Mouse (Mus musculus) MEL (cell line): ENCODE data around the gene Nudc. TPM values are rescaled to one million over a fixed set of nuclear protein-coding genes. Genes with fewer than 3 reads are reported as not detected.

Source experiments
- DNase-seq: peaks from one replicate; pipeline ENCODE4 v3.0.0; 2011; ENCODE audit warnings: low read depth, low spot score
- H3K27ac ChIP-seq: 2 replicates; pipeline ENCODE4 v1.5.1; 2012; ENCODE audit warnings: low read depth, mild to moderate bottlenecking, control low read depth, low read length, moderate library complexity; ENCODE audit not compliant: control insufficient read depth
- H3K27me3 ChIP-seq, 2 experiments: fragments of 150-350 bp in 1 of 2; sonication (generic) in 1 of 2; 2 replicates each; pipeline ENCODE4 v1.6.1; 2012; ENCODE audit warnings: low read length in 2 of 2, mild to moderate bottlenecking in 2 of 2, improper control_type of control experiment in 1 of 2, moderate library complexity in 1 of 2; ENCODE audit not compliant: insufficient read depth in 2 of 2, control insufficient read depth in 1 of 2
- H3K36me3 ChIP-seq, 2 experiments: 2 replicates each; pipeline ENCODE4 v1.6.1; 2012 to 2014; ENCODE audit warnings: low read length in 2 of 2, improper control_type of control experiment in 1 of 2, inconsistent platforms in 1 of 2, mild to moderate bottlenecking in 1 of 2; ENCODE audit not compliant: insufficient read depth in 2 of 2, control insufficient read depth in 1 of 2
- H3K4me1 ChIP-seq, 2 experiments: fragments of 150-350 bp in 1 of 2; sonication (generic) in 1 of 2; 2 replicates each; pipeline ENCODE4 v1.6.1; 2012; ENCODE audit warnings: low read length in 2 of 2, improper control_type of control experiment in 1 of 2, mild to moderate bottlenecking in 1 of 2; ENCODE audit not compliant: insufficient read depth in 2 of 2, control insufficient read depth in 1 of 2
- H3K4me3 ChIP-seq, 2 experiments: fragments of 150-350 bp in 1 of 2; sonication (generic) in 1 of 2; 2 replicates each; pipeline ENCODE4 v1.5.1; 2012; ENCODE audit warnings: low read depth in 2 of 2, low read length in 2 of 2, mild to moderate bottlenecking in 2 of 2, moderate library complexity in 2 of 2, control low read depth in 1 of 2, improper control_type of control experiment in 1 of 2; ENCODE audit not compliant: control insufficient read depth in 1 of 2, insufficient read depth in 1 of 2
- H3K79me2 ChIP-seq: 2 replicates; pipeline ENCODE4 v1.6.1; 2012; ENCODE audit warnings: mild to moderate bottlenecking, low read length, moderate library complexity; ENCODE audit not compliant: control insufficient read depth, poor library complexity, insufficient read depth
- H3K9ac ChIP-seq: 2 replicates; pipeline ENCODE4 v1.6.1; 2012; ENCODE audit warnings: low read depth, mild to moderate bottlenecking, control low read depth, low read length, moderate library complexity; ENCODE audit not compliant: control insufficient read depth, poor library complexity, severe bottlenecking
- H3K9me3 ChIP-seq: fragments of 150-350 bp; sonication (generic); replicated peaks from 2 replicates; pipeline ENCODE4 v1.6.1; 2012; ENCODE audit warnings: mild to moderate bottlenecking, low read length, improper control_type of control experiment, moderate library complexity; ENCODE audit not compliant: insufficient read depth
- ELF1 ChIP-seq: IDR thresholded peaks from 2 replicates; pipeline ENCODE4 v1.6.1; 2014; ENCODE audit warnings: low read depth, mild to moderate bottlenecking, inconsistent platforms, low read length, improper control_type of control experiment, moderate library complexity
- ETS1 ChIP-seq: IDR thresholded peaks from 2 replicates; pipeline ENCODE4 v1.6.1; 2012; ENCODE audit warnings: low read depth, mild to moderate bottlenecking, inconsistent platforms, low read length, improper control_type of control experiment, moderate library complexity
- GATA1 ChIP-seq: IDR thresholded peaks from 2 replicates; pipeline ENCODE4 v1.6.1; 2011; ENCODE audit warnings: low read depth, low read length, improper control_type of control experiment
- HCFC1 ChIP-seq: IDR thresholded peaks from 2 replicates; pipeline ENCODE4 v1.6.1; 2012; ENCODE audit warnings: low read depth, mild to moderate bottlenecking, inconsistent platforms, low read length, improper control_type of control experiment, moderate library complexity
- MAFK ChIP-seq: IDR thresholded peaks from 2 replicates; pipeline ENCODE4 v1.6.1; 2011; ENCODE audit warnings: low read depth, mild to moderate bottlenecking, low read length, improper control_type of control experiment, borderline replicate concordance
- MAZ ChIP-seq: IDR thresholded peaks from 2 replicates; pipeline ENCODE4 v1.6.1; 2012; ENCODE audit warnings: low read depth, mild to moderate bottlenecking, inconsistent platforms, low read length, improper control_type of control experiment
- MEF2A ChIP-seq: IDR thresholded peaks from 2 replicates; pipeline ENCODE4 v1.6.1; 2014; ENCODE audit warnings: low read depth, mild to moderate bottlenecking, inconsistent platforms, low read length, improper control_type of control experiment; ENCODE audit not compliant: poor library complexity, insufficient replicate concordance, severe bottlenecking; ENCODE audit errors: extremely low read depth
- MYB ChIP-seq: IDR thresholded peaks from 2 replicates; pipeline ENCODE4 v1.6.1; 2011; ENCODE audit warnings: mild to moderate bottlenecking, low read depth, low read length, improper control_type of control experiment
- NRF1 ChIP-seq: IDR thresholded peaks from 2 replicates; pipeline ENCODE4 v1.6.1; 2014; ENCODE audit warnings: low read depth, mild to moderate bottlenecking, inconsistent platforms, low read length, improper control_type of control experiment, moderate library complexity; ENCODE audit not compliant: poor library complexity, insufficient read depth, severe bottlenecking
- POLR2AphosphoS5 ChIP-seq: IDR thresholded peaks from 2 replicates; pipeline ENCODE4 v1.6.1; 2012; ENCODE audit warnings: low read depth, borderline replicate concordance, mild to moderate bottlenecking, inconsistent platforms, low read length, moderate library complexity, mixed read lengths
- RAD21 ChIP-seq: IDR thresholded peaks from 2 replicates; pipeline ENCODE4 v1.6.1; 2011; ENCODE audit warnings: mild to moderate bottlenecking, low read depth, low read length, improper control_type of control experiment
- RCOR1 ChIP-seq: IDR thresholded peaks from 2 replicates; pipeline ENCODE4 v1.6.1; 2012; ENCODE audit warnings: low read depth, mild to moderate bottlenecking, inconsistent platforms, low read length, improper control_type of control experiment
- SMC3 ChIP-seq: IDR thresholded peaks from 2 replicates; pipeline ENCODE4 v1.6.1; 2011; ENCODE audit warnings: low read depth, low read length, improper control_type of control experiment
- TAL1 ChIP-seq: IDR thresholded peaks from 2 replicates; pipeline ENCODE4 v1.6.1; 2012; ENCODE audit warnings: mild to moderate bottlenecking, inconsistent platforms, low read length, moderate library complexity, mixed read lengths
- USF2 ChIP-seq, 2 experiments: IDR thresholded peaks; 2 replicates each; pipeline ENCODE4 v1.6.1; 2011 to 2012; ENCODE audit warnings: improper control_type of control experiment in 2 of 2, low read length in 2 of 2, borderline replicate concordance in 1 of 2, inconsistent platforms in 1 of 2, low read depth in 1 of 2, mild to moderate bottlenecking in 1 of 2; ENCODE audit not compliant: insufficient read depth in 1 of 2
- ZMIZ1 ChIP-seq: IDR thresholded peaks from 2 replicates; pipeline ENCODE4 v1.6.1; 2012; ENCODE audit warnings: low read depth, mild to moderate bottlenecking, inconsistent platforms, low read length, improper control_type of control experiment, moderate library complexity
- ZNF384 ChIP-seq: IDR thresholded peaks from 2 replicates; pipeline ENCODE4 v1.6.1; 2012; ENCODE audit warnings: low read depth, mild to moderate bottlenecking, inconsistent platforms, low read length, improper control_type of control experiment
- polyA plus RNA-seq, 2 experiments: library from polyadenylated mRNA; stranded (reverse) in 1 of 2; unstranded in 1 of 2; fragments of >175 nt in 1 of 2; fragments of >200 nt in 1 of 2; gene quantifications; 2 replicates each; pipeline versions ENCODE4 v1.2.1 to v1.2.4; 2012; ENCODE audit warnings: low replicate concordance in 2 of 2, low read depth in 1 of 2; ENCODE audit not compliant: insufficient read length in 2 of 2, insufficient read depth in 1 of 2, missing spikeins in 1 of 2
- total RNA-seq: library from RNA; depleted of rRNA; stranded (reverse); fragments of 300-350 nt; gene quantifications from 2 replicates; pipeline ENCODE4 v1.2.3, GENCODE M21; 2012

The Nudc gene
- total and polyA plus RNA-seq, 3 experiments = 516 to 732 TPM; not detected in 1

DNA sequence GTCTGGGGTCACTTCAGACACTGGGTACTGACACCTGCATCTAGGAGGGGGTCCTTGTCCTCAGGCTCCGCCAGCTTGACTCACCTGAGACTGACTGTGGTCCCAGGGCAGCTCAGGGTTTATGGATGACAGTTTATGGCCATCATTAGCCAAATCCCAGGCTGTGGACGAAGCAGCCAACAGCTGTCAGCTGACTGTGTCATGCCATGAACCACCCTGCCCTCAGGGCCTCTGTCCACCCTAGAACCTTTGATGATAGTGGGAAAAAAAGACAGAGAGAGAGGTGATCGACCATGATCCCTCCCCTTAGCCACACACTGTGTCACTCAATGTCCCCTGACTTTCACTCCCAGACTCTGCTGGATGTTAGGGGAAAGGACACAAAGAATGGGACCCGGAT is 15.8 kb upstream of the Nudc start:
- no peaks in the 10 kb centered on the region; the same call in 1 of the 2 replicates for H3K79me2 ChIP-seq
- H3K4me3 ChIP-seq = no peak overlapping the region
- peaks cover 0 to 4% of the 10 kb centered on the region in 2 experiments; a peak in 3 of 4 replicates for H3K4me1 ChIP-seq
- H3K9me3 ChIP-seq = no peaks in the 10 kb centered on the region
- H3K36me3 ChIP-seq = peaks cover 0 to 5% of the 10 kb centered on the region in 2 experiments; a peak in 2 of 4 replicates
- no peak for TF ChIP-seq GATA1
- no peak for TF ChIP-seq ETS1
- no peak for TF ChIP-seq MAZ
- no peak for TF ChIP-seq ELF1
- TF ChIP-seq MYB = no peak
- no peak for TF ChIP-seq SMC3
- no peak for TF ChIP-seq NRF1
- TF ChIP-seq ZNF384 = no peak
- no peak for TF ChIP-seq MAFK
- TF ChIP-seq POLR2AphosphoS5 = no peak
- no peak for TF ChIP-seq MEF2A
- no peak for TF ChIP-seq USF2 (IDR thresholded peaks at IDR 0.05; ENCODE audit: borderline replicate concordance in 1 of 2, insufficient read depth in 1 of 2, low read depth in 1 of 2, low read length in 2 of 2)
- no peak overlapping the region for H3K27ac ChIP-seq
- no peak for DNase-seq
- peaks cover 4 to 5% of the 10 kb centered on the region in 2 experiments for H3K27me3 ChIP-seq
- no peak overlapping the region for H3K9ac ChIP-seq

- H3K9me3 ChIP-seq = no peaks in the 10 kb centered on the region
- DNase-seq = no peak
- peaks cover 0 to 4% of the 10 kb centered on the region in 2 experiments; a peak in 3 of 4 replicates for H3K4me1 ChIP-seq
- TF ChIP-seq TAL1 (no peak), ZMIZ1 (no peak), RAD21 (no peak), HCFC1 (no peak), RCOR1 (no peak)
- no peak overlapping the region for H3K27ac ChIP-seq
- no peak overlapping the region for H3K9ac ChIP-seq
- no peaks in the 10 kb centered on the region; the same call in 1 of the 2 replicates for H3K79me2 ChIP-seq
- no peak overlapping the region for H3K4me3 ChIP-seq
- H3K36me3 ChIP-seq = peaks cover 0 to 5% of the 10 kb centered on the region in 2 experiments; a peak in 2 of 4 replicates
- H3K27me3 ChIP-seq = peaks cover 8% of the 10 kb centered on the region in 2 experiments
These were observed 14.1 kb upstream of the Nudc start for GRCm38 (mm10) chr4:133559846-133560245.
